Mouse (Mus musculus): Measurements from ENCODE around the gene Cdk17.

DNA sequence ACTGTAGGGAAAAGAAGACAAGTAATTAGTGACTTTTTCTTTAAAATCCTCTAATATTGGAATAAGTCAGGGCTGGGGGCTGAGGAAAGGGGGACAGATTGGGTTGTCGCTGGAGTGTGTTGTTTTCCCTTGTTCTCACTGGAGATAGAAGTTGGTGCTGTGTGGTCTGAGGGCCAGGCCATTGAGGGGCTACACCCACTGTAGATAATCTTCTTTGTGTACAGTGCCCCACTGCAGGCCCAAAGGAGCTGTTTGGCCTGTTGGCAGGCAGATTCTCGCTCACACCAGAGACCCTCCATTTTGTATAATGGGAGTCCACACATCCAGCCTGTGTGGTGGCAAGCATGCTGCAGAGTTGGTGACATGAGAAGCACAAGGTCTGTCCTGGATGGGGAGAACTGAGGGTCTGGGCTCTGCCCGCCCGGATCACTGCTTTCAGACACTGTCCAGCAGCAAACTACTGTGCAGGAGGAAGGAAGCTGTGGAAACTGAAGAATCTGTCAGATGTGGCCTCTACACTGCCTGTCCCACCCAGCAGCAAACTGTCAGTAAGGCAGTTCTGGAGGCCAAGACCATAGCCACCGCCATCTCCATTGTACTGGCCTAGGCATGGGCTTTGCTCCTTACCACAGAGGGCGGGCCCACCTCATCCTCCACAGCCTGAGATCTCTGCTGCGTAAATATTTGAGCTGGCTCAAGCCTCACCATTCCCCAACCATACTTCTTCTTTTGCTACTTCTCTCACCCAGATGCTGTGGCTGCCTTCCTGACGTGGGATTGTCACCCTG, 30.0 kb downstream of the Cdk17 start:
- TF ChIP-seq CTCF (IDR thresholded peaks at IDR 0.05; ENCODE audit: insufficient read depth, low read length) (no peak), POLR2A (IDR thresholded peaks at IDR 0.05; ENCODE audit: borderline replicate concordance, extremely low read depth, low read depth, low read length) (no peak)

All from lung, adult 2 months (tissue).